Mouse (Mus musculus) megakaryocyte, embryonic 14.5 days (primary cell): ENCODE results near the gene G3bp2. TPM values are rescaled to one million over a fixed set of nuclear protein-coding genes. Genes with fewer than 3 reads are reported as not detected.
A peak's percentile ranks its signal among the peaks of the same experiment; 100 is the strongest.

ENCODE experiments used
- H3K27me3 ChIP-seq: replicated peaks from 2 replicates; pipeline ENCODE3; 2012; ENCODE audit warnings: inconsistent platforms
- H3K36me3 ChIP-seq: replicated peaks from 2 replicates; pipeline ENCODE3; 2012; ENCODE audit warnings: low read length, inconsistent platforms, mixed read lengths
- H3K4me1 ChIP-seq: 2 replicates; pipeline ENCODE4 v1.6.1; 2012; ENCODE audit warnings: inconsistent platforms
- H3K4me3 ChIP-seq: replicated peaks from 2 replicates; pipeline ENCODE3; 2012; ENCODE audit warnings: moderate library complexity, mild to moderate bottlenecking, inconsistent platforms
- H3K9me3 ChIP-seq: 2 replicates; pipeline ENCODE4 v1.6.1; 2012; ENCODE audit warnings: inconsistent platforms
- FLI1 ChIP-seq: IDR thresholded peaks from 2 replicates; pipeline ENCODE4 v1.6.1; 2012; ENCODE audit warnings: low read length, inconsistent platforms, mixed read lengths
- GATA1 ChIP-seq: IDR thresholded peaks from 3 replicates; pipeline ENCODE4 v1.6.1; 2012; ENCODE audit warnings: mixed read lengths, low read length, inconsistent platforms, borderline replicate concordance
- polyA plus RNA-seq: library from polyadenylated mRNA; stranded (reverse); fragments of >175 nt; gene quantifications from 2 replicates; pipeline ENCODE4 v1.2.3, GENCODE M21; 2012; ENCODE audit warnings: low replicate concordance; ENCODE audit not compliant: insufficient read depth

G3bp2 gene
- polyA plus RNA-seq, 1 experiment, result 11.5 TPM

DNA sequence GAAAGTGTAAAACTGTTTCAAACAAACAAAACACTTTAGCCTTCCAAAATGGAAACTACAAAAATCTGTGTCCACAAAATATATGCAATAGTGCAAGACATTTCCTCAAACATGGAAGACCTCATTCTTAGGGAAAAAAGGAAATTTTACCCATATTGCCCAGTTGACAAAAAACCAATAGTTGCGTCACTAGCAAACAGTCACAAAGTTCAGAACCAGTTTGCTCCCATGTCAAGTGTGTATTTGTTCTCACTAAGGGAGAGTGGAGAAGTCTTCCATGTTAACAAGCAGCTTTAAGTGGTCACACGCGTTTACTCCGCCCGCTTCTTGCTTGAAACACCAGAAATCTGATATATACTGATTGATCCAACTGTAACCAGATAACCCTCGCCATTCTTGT lies 30.7 kb downstream of the G3bp2 start:
- Histone ChIP-seq H3K4me1 (no peaks in the 10 kb centered on the region), H3K36me3 (peaks cover 66% of the 10 kb centered on the region), H3K4me3 (no peak overlapping the region), H3K27me3 (no peaks in the 10 kb centered on the region), H3K9me3 (no peaks in the 10 kb centered on the region)
- TF ChIP-seq FLI1 (no peak), GATA1 (no peak)

DNA sequence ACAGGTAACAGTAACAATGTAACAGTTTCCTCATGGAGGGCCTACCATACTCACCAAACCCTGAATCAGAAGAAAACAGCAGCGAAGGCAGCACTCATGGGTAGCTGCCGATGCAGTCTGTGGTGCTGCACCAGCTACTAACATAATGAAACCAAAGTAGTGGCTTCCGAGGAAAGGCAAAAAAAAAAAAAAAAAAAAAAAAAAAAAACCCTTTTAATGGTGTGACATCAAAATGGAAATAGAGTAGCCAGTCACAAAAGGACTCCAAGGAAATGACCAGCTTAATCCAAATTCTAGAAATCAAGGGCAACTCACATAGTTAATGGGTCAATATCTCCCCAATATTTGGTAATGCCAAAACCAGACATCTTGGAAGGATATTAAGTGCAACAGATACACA lies 33.1 kb downstream of the G3bp2 start:
- no peak for TF ChIP-seq GATA1
- TF ChIP-seq FLI1, result no peak
- H3K36me3 ChIP-seq, result peaks cover 41% of the 10 kb centered on the region
- H3K27me3 ChIP-seq, result peaks cover under 1% of the 10 kb centered on the region
- H3K4me3 ChIP-seq, result no peak overlapping the region
- no peaks in the 10 kb centered on the region for H3K4me1 ChIP-seq
- H3K9me3 ChIP-seq, result no peaks in the 10 kb centered on the region

DNA sequence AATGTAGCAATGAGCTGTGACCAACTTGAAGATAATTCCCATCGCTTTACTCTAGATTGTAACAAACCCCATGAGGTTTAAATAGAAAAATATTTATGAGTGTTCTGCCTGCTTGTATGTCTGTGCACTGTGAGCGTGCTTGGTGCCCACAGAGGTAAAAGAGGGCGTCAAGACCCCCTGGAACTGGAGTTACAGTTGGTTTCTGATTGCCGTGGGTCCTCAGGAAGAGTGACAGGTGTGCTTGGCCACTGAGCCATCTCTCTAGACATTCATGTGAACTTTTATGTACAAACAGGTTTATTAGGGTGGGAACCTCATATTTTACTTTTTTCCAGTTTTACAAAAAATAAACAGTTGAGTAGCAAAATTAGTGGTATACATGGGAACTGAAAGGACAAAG lies 39.7 kb downstream of the G3bp2 start, which contains the start of gene Cdkl2:
Gene Cdkl2, minus strand, starts transcription at position 101 of the 400 bp plus-strand sequence.
- H3K27me3 ChIP-seq, result peaks cover 12% of the 10 kb centered on the region
- no peak for TF ChIP-seq FLI1
- peaks cover 10% of the 10 kb centered on the region for H3K4me1 ChIP-seq
- H3K9me3 ChIP-seq, result no peaks in the 10 kb centered on the region
- H3K4me3 ChIP-seq, result peak within 1 kb of the TSS; percentile 95
- no peaks in the 10 kb centered on the region for H3K36me3 ChIP-seq

DNA sequence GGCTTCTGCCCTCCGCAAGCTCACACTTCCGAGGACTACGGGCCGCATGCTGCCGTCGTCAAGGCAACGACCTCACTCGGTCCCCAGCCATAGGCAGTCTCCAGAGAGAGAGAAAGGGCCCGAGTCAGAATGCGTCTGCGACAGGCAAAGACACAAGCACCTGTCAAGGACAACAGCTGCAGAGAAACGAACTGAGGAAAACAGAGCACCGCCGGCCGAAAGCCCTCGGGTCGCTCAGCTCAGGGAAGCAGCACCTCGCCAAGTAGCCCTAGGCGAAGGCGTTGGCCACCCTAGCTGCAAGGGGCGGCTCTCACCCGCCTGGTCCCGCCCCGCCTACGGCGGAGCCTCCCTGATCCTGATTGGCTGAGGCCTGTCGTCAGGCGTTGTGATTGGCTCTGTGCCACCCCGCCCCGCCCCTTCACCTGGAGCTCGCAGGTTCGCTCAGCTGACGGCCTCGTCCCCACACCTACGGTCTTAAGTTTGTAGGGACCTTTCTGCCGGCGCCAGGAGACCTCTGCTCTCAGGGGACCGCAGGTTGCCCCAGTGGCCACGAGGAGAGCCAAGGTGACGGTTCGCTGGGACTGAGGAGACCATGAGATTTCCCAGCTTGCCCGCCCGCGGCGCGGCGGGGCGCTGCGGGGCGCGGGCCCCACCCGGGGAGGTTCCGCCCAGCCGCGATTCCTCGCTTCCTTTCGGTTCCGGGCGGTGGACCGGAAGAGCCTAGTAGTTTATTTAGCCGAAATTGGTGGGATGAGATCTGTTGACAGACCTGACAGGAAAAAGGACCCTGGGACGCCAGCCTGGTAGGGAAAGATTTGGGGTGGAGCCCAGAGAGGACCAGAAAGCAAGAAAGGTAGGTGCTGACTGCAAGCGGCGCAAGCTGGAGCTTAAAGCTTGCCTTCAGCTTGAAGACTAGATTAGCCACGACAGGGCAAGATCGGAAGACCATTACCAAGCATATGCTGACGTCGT lies 40.9 kb downstream of the G3bp2 start:
- Histone ChIP-seq H3K36me3 (no peaks in the 10 kb centered on the region), H3K9me3 (no peaks in the 10 kb centered on the region), H3K4me1 (peaks cover 10% of the 10 kb centered on the region), H3K4me3 (peak overlapping the region; percentile 95), H3K27me3 (peaks cover 14% of the 10 kb centered on the region)
- TF ChIP-seq FLI1 (no peak), GATA1 (no peak)

- peaks cover 2% of the 10 kb centered on the region for H3K27me3 ChIP-seq
- no peak overlapping the region for H3K4me3 ChIP-seq
- no peaks in the 10 kb centered on the region for H3K4me1 ChIP-seq
- H3K9me3 ChIP-seq, result no peaks in the 10 kb centered on the region
- TF ChIP-seq GATA1, result no peak
- no peak for TF ChIP-seq FLI1
- no peaks in the 10 kb centered on the region for H3K36me3 ChIP-seq
Measured at GRCm38 (mm10) chr5:92019960-92020359, 63.6 kb downstream of the G3bp2 start.

DNA sequence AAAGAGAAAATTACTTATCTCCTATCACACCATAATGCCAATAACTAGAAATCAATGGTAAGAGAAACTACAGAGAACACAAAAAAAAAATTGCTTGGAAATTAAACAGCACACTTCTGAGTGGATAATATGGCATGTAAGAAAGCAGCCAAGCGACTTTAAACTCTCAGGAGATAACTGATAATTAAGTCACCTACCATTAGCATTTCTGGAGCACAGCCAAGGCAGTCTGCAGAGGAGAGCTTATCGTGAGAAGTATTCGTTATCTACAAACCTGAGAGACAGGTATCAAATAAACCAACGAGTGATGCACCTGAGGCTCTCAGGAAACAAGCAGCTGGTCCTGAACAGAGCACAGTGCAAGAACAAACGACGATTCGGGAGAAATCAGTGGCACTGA lies 71.8 kb downstream of the G3bp2 start:
- Histone ChIP-seq H3K36me3 (no peaks in the 10 kb centered on the region), H3K4me3 (no peak overlapping the region), H3K4me1 (no peaks in the 10 kb centered on the region), H3K9me3 (0 out of 2 replicates have a peak, but pooled peaks cover 3% of the 10 kb centered on the region), H3K27me3 (peaks cover 3% of the 10 kb centered on the region)
- TF ChIP-seq GATA1 (no peak), FLI1 (no peak)

GRCm38 (mm10) chr5:92009827-92010226 lies 73.7 kb downstream of the G3bp2 start:
- Histone ChIP-seq H3K4me1 (peaks cover under 1% of the 10 kb centered on the region; the same call in 1 of the 2 replicates), H3K9me3 (0 out of 2 replicates have a peak, but pooled peaks cover 3% of the 10 kb centered on the region), H3K27me3 (peaks cover 3% of the 10 kb centered on the region), H3K4me3 (no peak overlapping the region), H3K36me3 (no peaks in the 10 kb centered on the region)
- no peak for TF ChIP-seq GATA1
- TF ChIP-seq FLI1, result no peak

DNA sequence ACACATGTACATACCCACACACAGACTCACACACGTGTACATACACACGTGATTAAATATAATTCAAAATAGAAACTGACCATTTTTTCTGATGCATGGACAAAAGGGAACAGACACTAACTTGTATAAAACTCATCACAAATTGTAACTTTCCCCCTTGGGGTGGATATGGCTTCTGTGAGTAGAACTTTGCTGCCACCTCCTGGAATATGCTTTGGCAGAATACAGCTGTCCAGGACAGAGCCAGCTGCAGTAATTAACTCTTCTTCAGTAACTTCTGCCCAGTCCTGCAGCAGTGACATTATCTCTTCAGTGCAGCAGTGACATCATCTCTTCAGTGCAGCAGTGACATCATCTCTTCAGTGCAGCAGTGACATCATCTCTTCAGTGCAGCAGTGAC lies 80.5 kb downstream of the G3bp2 start:
- no peak for TF ChIP-seq GATA1

More for the DNA sequence above, 80.5 kb downstream of the G3bp2 start:
- Histone ChIP-seq H3K4me1 (peaks cover 18% of the 10 kb centered on the region), H3K36me3 (peaks cover 10% of the 10 kb centered on the region), H3K27me3 (no peaks in the 10 kb centered on the region), H3K9me3 (peaks cover 21% of the 10 kb centered on the region), H3K4me3 (peak overlapping the region; percentile 50)

Other genes with a start within 250 kb of the G3bp2 start
- gene Rchy1, start 120.7 kb downstream of the G3bp2 start, polyA plus RNA-seq, result 7.7 TPM in 1 of 2 replicates, not detected in the other
- gene Odaph, start 96.2 kb downstream of the G3bp2 start, polyA plus RNA-seq, result 0.12 TPM in 1 of 2 replicates, not detected in the other
- 0.04 and 1.3 TPM in 2 replicates for gene Cdkl2, start 39.8 kb downstream of the G3bp2 start, polyA plus RNA-seq
- 24.1 and 49.3 TPM in 2 replicates for gene Uso1, start 54.2 kb upstream of the G3bp2 start, polyA plus RNA-seq
- gene U90926, start 131.7 kb upstream of the G3bp2 start, polyA plus RNA-seq, result not detected in 2 replicates
- gene Ppef2, start 172.6 kb upstream of the G3bp2 start, polyA plus RNA-seq, result 0.37 TPM in 1 of 2 replicates, not detected in the other
- gene Naaa, start 194.5 kb upstream of the G3bp2 start, polyA plus RNA-seq, result 5.5 and 6.1 TPM in 2 replicates
- 5.1 and 10.0 TPM in 2 replicates for gene Sdad1, start 226.8 kb upstream of the G3bp2 start, polyA plus RNA-seq
- not detected in 2 replicates for gene Cxcl9, start 244.4 kb upstream of the G3bp2 start, polyA plus RNA-seq
- not detected in 2 replicates for gene Art3, start 248.1 kb upstream of the G3bp2 start, polyA plus RNA-seq